Mouse (Mus musculus) spleen, postnatal 36 days (tissue): ENCODE measurements around the gene Nsmf.

Experiments
- DNase-seq, 2 experiments: peaks; one replicate each; pipeline ENCODE4 v3.0.0; 2022; ENCODE audit warnings: low spot score in 2 of 2, mixed read lengths in 1 of 2

The Nsmf gene

DNA sequence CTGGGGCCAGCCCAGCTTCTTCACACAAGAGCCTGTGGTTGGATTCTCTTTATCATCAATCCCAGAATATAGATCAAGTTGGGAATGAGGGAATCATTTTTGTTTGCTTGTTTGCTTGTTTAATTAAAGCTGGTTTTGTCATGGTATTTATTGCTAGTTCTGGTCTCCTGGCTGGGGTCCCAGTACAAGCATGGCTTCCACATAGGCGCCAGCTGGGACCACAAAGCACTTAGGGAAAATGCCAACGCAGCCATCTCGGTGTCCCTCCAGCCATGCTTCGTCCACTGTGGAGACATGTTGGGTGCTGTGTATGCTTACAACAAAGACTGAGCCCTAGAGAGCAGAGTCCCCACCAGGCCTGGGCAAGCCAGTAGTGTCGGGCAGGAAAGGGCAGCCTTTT is 31.4 kb downstream of the Nsmf start:
- DNase-seq = no peak

- no peak for DNase-seq
Observed at GRCm38 (mm10) chr2:25087842-25088241, 33.7 kb downstream of the Nsmf start.

DNA sequence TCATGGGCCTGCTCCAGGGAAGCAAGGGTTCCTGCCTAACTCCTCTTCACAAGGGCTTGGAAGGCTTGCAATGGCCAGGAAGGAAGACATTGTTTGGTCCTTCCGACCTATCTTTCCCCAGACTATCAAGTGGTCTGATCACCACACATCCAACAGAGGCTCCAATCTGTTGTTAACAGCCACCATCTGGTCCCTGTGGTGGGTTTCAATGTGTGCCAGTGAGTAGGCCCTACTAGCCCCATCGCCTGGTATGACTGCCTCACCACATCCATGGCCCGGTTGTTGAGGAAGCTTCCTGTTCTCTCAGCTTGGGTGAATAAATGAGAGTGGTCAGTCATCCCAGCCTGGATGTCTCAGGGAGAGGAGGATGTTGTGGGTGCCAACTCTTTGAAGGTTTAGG is 34.5 kb downstream of the Nsmf start:
- no peak for DNase-seq

DNA sequence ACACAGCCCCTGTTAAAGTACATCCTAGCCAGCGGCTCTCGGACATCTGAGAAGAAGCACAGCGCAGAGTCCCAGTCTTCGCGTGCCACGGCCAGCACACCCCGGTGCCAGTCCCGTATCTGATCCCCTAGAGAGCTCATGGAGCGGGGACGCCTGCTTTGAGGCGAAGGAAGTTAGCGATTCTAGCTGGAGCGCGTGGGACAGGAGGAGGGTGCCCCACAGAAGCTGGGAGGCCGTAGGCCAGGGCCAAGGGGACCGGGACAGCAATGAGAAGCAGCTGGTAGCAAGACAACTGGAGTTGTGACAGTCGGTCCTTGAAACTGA is 40.6 kb downstream of the Nsmf start:
- DNase-seq = no peak

DNA sequence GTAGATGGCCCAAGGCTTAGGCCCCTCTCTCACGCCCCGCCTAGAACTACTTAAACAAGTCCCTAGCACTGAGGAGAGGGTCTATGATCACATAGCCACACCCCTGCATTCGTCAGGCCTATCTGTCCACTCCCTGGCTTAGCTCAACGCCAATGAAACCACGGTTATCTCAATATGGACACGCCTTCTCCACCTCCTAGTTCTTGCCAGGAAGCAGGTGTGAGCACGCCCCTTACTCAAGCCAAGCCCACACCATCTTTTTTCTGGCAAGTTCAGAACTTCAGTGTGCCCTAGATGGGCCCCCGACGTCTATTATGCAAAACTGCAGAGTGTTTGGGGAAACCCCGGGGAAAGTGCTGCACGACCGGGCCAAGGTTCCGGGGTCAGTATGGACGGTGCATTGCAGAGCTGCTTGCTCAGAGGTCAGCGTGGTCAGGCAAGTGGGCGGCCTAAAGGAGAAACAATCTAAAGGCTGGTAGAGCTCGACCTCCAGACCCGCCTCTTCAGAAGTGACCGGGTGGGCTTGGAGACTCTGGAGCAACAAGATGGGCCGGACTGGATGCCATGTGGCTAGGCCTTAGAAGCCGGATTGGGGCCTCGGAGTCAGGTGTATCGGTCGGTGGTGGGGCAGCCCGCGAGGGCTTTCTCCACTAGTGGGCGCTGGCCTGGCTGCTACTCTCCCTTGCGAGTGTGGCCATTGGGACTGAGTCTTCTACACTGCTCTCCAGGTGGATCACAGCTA is 41.1 kb downstream of the Nsmf start, which contains the start of gene Noxa1:
Gene Noxa1, minus strand, starts transcription at position 41 of the 742 bp plus-strand sequence.
- DNase-seq = no peak

- DNase-seq = no peak
Observed at GRCm38 (mm10) chr2:25098005-25098615, 44.0 kb downstream of the Nsmf start.

GRCm38 (mm10) chr2:25098956-25099355 is 44.8 kb downstream of the Nsmf start:
- DNase-seq = no peak

GRCm38 (mm10) chr2:25099703-25100102 is 45.5 kb downstream of the Nsmf start:
- DNase-seq = no peak

- DNase-seq = no peak
Observed at GRCm38 (mm10) chr2:25104122-25104521, 50.0 kb downstream of the Nsmf start.

DNA sequence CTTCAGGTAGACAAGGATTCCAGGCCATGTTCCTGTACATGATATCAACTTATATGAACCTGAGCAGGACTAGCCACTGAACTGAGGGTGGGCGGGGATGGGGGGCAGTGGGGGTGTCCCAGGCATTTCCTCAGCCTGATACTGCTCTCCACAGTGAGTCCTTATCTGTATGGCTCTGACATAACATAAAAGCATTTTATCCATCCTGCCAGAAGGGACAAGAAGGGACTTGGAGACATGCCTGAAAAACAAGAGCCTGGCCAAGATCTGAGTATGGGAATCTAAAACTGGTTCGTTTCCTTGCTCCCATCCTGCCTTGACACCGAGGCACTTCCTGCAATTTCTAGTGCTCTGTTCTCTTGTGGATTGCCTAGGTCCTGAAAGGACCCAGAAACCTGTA is 51.9 kb downstream of the Nsmf start:
- no peak for DNase-seq

DNA sequence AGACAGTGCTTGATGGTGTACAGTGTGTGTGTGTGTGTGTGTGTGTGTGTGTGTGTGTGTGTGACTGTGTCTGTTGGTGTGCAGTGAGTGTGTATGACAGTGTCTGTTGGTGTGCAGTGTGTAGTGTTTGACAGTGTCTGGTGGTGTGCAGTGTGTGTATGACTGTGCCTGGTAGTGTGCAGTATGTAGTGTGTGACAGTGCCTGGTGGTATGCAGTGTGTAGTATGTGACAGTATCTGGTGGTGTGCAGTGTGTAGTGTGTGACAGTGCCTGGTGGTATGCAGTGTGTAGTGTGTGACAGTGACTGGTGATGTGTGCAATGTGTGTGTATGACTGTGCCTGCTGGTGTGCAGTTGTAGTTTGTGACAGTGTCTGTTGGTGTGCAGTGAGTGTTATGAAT is 55.3 kb downstream of the Nsmf start:
- no peak for DNase-seq

DNA sequence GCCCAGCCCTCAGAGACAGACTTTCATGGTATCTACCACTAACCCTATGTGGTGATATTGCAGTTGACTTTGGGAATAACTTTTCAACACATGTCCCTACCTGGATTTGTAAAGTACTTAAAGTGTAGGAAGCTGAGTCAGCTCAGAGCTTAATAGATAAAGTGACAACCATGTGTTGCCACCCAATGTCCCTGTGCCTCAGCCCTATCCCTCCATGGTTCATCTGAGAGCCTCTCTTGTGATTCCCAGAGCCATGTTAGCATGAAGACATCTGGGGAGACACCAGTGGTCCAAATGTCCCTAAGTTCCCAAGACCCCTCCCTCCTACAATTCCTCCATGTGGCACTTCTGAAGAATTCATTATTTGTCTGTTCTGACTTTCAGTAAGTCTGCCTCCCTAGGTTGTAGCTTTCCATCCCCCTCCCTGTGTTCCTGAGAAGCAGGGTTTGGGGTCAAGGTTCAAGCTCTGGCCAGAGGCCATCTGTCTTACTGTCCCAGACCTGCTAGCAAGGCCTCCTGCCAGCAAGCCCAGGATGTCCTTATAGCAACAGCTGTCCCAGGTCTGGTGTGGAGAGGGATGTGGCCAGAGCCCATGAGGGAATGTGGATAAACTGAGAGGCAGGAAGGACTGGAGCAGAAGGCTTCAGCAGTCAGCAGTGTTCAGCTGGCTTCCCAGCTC is 56.5 kb downstream of the Nsmf start:
- no peak for DNase-seq

GRCm38 (mm10) chr2:25111184-25111791 is 57.1 kb downstream of the Nsmf start:
- DNase-seq = peak in 1 of 2 experiments; percentile 7
